Mouse (Mus musculus) embryonic facial prominence, embryonic 13.5 days (tissue): Measurements from ENCODE around the gene Abhd11. TPM values are rescaled to one million over a fixed set of nuclear protein-coding genes. Genes with fewer than 3 reads are reported as not detected.

ENCODE experiments used
- ATAC-seq: fragments of 200-750 bp; cut with Nextera tagmentation; 2 replicates; pipeline ENCODE4 v1.8.0; 2017; ENCODE audit warnings: low read depth; ENCODE audit not compliant: insufficient number of reproducible peaks, insufficient read depth, low FRiP score, low TSS enrichment
- H3K27ac ChIP-seq: fragments of 300-500 bp; sonication (generic); 2 replicates; pipeline ENCODE4 v1.5.1; 2015; ENCODE audit warnings: moderate library complexity, mild to moderate bottlenecking, inconsistent platforms
- H3K27me3 ChIP-seq: fragments of 300-500 bp; sonication (generic); 2 replicates; pipeline ENCODE4 v1.6.1; 2015; ENCODE audit warnings: mild to moderate bottlenecking, inconsistent platforms
- H3K36me3 ChIP-seq: fragments of 300-500 bp; sonication (generic); 2 replicates; pipeline ENCODE4 v1.6.1; 2015; ENCODE audit warnings: mild to moderate bottlenecking, inconsistent platforms
- H3K4me1 ChIP-seq: fragments of 300-500 bp; sonication (generic); 2 replicates; pipeline ENCODE4 v1.6.1; 2015; ENCODE audit warnings: inconsistent platforms
- H3K4me2 ChIP-seq: fragments of 300-500 bp; sonication (generic); 2 replicates; pipeline ENCODE4 v1.6.1; 2015; ENCODE audit warnings: moderate library complexity, mild to moderate bottlenecking, inconsistent platforms
- H3K4me3 ChIP-seq: fragments of 300-500 bp; sonication (generic); 2 replicates; pipeline ENCODE4 v1.5.1; 2015; ENCODE audit warnings: mild to moderate bottlenecking, inconsistent platforms
- H3K9ac ChIP-seq: fragments of 300-500 bp; sonication (generic); 2 replicates; pipeline ENCODE4 v1.6.1; 2015; ENCODE audit warnings: mild to moderate bottlenecking, inconsistent platforms
- H3K9me3 ChIP-seq: fragments of 300-500 bp; sonication (generic); 2 replicates; pipeline ENCODE4 v1.6.1; 2016; ENCODE audit warnings: inconsistent platforms
- WGBS: fragments of 180-500 bp; shearing (Covaris S2); methylation state at CpG from one replicate; pipeline ENCODE4 v1.1.7; 2015; ENCODE audit warnings: mixed read lengths; 5-methylcytosine and 5-hydroxymethylcytosine counted together
- polyA plus RNA-seq: library from polyadenylated mRNA; unstranded; fragments of >200 nt; fragmentation: Nextera tagmentation; extraction: Ambion mirVana; gene quantifications from 2 replicates; pipeline ENCODE4 v1.2.1, GENCODE M21; 2015

The Abhd11 gene
- polyA plus RNA-seq, 1 experiment from 2014 or later = 59.4 TPM

GRCm38 (mm10) chr5:135029007-135029854 lies 20.3 kb downstream of the Abhd11 start:
- no peak overlapping the region for H3K9ac ChIP-seq
- H3K9me3 ChIP-seq = no peaks in the 10 kb centered on the region
- ATAC-seq = no peak
- no peak overlapping the region for H3K4me3 ChIP-seq
- no peaks in the 10 kb centered on the region for H3K27me3 ChIP-seq
- WGBS = 52% methylated on average over 18 of the region's 18 CpGs
- H3K27ac ChIP-seq = no peak overlapping the region; the same call in 1 of the 2 replicates
- H3K4me1 ChIP-seq = peaks cover 35% of the 10 kb centered on the region
- peaks cover 3% of the 10 kb centered on the region; the same call in 1 of the 2 replicates for H3K36me3 ChIP-seq
- H3K4me2 ChIP-seq = peak overlapping the region; percentile 18; the same call in 1 of the 2 replicates

DNA sequence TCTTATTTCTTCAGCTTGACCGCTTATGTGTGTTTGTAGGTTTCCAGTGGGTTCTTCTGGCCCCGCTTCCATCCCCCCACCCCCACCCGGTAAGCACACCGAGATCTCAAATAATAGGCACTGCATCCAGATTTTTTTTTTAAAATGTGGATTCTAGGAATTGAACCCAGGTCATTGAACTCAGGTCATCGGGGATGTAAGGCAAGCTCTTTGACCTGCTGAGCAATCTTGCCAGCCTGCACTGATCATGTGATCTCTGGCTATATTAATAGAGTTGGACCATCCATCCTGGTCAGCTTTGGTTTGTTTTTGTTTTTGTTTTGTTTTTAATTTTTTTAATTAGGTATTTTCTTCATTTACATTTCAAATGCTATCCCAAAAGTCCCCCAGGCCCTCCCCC lies 23.6 kb downstream of the Abhd11 start:
- Histone ChIP-seq H3K4me3 (no peak overlapping the region), H3K4me2 (no peak overlapping the region), H3K9ac (no peak overlapping the region), H3K9me3 (no peaks in the 10 kb centered on the region), H3K27ac (no peak overlapping the region), H3K36me3 (peaks cover 10% of the 10 kb centered on the region), H3K27me3 (no peaks in the 10 kb centered on the region), H3K4me1 (peaks cover 13% of the 10 kb centered on the region)
- 90% methylated on average over 5 of the region's 5 CpGs for WGBS
- ATAC-seq = no peak

DNA sequence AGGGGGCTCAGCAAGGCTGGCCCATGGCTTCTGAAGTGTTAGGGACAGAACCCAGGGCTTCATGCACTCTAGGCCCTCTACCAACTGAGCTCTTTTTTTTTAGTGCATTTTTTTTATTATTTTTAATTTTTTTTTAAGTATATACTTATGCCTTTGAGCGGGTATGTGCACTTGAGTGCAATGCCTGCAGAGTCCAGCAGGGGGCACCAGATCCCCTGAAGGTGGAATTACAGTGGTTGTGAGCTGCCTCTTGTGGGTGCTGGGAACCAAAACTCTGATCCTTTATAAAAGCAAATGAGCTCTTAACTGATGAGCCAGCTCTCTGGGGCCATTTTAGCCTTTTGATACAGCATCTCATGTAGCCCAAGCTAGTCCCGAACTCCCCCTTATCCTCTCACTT lies 25.6 kb downstream of the Abhd11 start:
- Histone ChIP-seq H3K4me2 (no peak overlapping the region), H3K36me3 (peaks cover 27% of the 10 kb centered on the region), H3K9me3 (no peaks in the 10 kb centered on the region), H3K27me3 (no peaks in the 10 kb centered on the region), H3K27ac (no peak overlapping the region), H3K9ac (no peak overlapping the region), H3K4me1 (peaks cover under 1% of the 10 kb centered on the region; the same call in 1 of the 2 replicates), H3K4me3 (no peak overlapping the region)
- WGBS = 97% methylated on average over 2 of the region's 2 CpGs
- no peak for ATAC-seq

- no peak overlapping the region for H3K4me2 ChIP-seq
- H3K27me3 ChIP-seq = no peaks in the 10 kb centered on the region
- WGBS = 67% methylated on average over 18 of the region's 18 CpGs
- ATAC-seq = no peak
- H3K9me3 ChIP-seq = no peaks in the 10 kb centered on the region
- H3K9ac ChIP-seq = no peak overlapping the region
- H3K4me3 ChIP-seq = no peak overlapping the region
- H3K27ac ChIP-seq = no peak overlapping the region
- peaks cover 12% of the 10 kb centered on the region for H3K4me1 ChIP-seq
- peaks cover 37% of the 10 kb centered on the region for H3K36me3 ChIP-seq
These were observed 26.8 kb downstream of the Abhd11 start for GRCm38 (mm10) chr5:135035608-135036359.

GRCm38 (mm10) chr5:135037946-135038345 lies 29.0 kb downstream of the Abhd11 start:
- no peak for ATAC-seq
- Histone ChIP-seq H3K4me3 (no peak overlapping the region), H3K27me3 (no peaks in the 10 kb centered on the region), H3K4me1 (peaks cover 12% of the 10 kb centered on the region), H3K36me3 (peaks cover 52% of the 10 kb centered on the region), H3K4me2 (no peak overlapping the region), H3K27ac (no peak overlapping the region), H3K9me3 (no peaks in the 10 kb centered on the region), H3K9ac (no peak overlapping the region)
- 93% methylated on average over 3 of the region's 3 CpGs for WGBS

GRCm38 (mm10) chr5:135039541-135039940 lies 30.6 kb downstream of the Abhd11 start:
- H3K4me2 ChIP-seq = no peak overlapping the region
- H3K36me3 ChIP-seq = peaks cover 55% of the 10 kb centered on the region
- H3K27ac ChIP-seq = no peak overlapping the region
- 76% methylated on average over 9 of the region's 9 CpGs for WGBS
- H3K9ac ChIP-seq = no peak overlapping the region
- no peak overlapping the region for H3K4me3 ChIP-seq
- H3K27me3 ChIP-seq = no peaks in the 10 kb centered on the region
- no peaks in the 10 kb centered on the region for H3K9me3 ChIP-seq
- no peak for ATAC-seq
- H3K4me1 ChIP-seq = peaks cover 12% of the 10 kb centered on the region

DNA sequence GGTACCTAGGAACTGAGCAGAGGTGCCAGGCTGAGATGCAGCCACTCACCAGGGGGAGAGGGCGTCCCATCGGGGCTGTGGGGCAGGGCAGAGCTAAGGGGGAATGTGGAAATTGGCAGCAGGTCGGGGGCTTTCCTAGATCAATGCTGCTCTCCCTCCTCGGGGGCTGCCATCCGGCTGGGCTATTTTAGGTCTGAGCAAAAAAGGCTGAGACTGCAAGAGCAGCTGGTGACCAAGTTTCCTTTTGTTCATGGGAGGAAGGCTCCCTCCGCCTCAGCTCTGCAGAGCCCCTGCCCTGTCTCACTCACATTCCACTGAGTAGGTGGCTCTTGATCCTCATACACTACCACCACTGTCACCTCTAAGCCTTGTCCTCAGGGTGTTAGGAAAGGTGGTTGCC lies 31.1 kb downstream of the Abhd11 start:
- Histone ChIP-seq H3K4me2 (no peak overlapping the region), H3K36me3 (peaks cover 60% of the 10 kb centered on the region), H3K9me3 (no peaks in the 10 kb centered on the region), H3K27me3 (no peaks in the 10 kb centered on the region), H3K4me1 (peaks cover 12% of the 10 kb centered on the region), H3K9ac (no peak overlapping the region), H3K27ac (no peak overlapping the region), H3K4me3 (no peak overlapping the region)
- ATAC-seq = no peak
- 43% methylated on average over 6 of the region's 6 CpGs for WGBS

DNA sequence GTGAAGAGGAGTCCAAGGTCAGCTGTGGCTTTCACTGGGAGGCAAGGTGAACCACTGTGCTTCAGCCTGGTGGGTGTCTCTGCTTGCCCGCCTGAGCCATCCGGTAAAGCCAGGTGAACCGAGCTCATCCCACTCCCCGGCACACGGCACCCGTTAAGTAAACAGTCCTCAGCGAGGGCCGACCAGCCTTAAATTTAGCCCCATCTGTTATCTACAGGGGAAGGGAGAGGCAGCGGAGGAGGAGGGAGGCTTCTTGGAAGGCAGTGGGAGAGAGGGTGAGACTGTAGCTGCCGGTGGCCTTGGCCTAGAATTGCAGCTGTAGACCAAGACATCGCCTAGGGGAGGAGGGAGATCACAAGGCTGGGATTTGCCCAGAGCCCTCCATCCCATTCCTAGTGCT lies 31.8 kb downstream of the Abhd11 start:
- no peak for ATAC-seq
- Histone ChIP-seq H3K9ac (no peak overlapping the region), H3K4me2 (no peak overlapping the region), H3K4me3 (no peak overlapping the region), H3K27me3 (no peaks in the 10 kb centered on the region), H3K27ac (no peak overlapping the region), H3K4me1 (peaks cover 12% of the 10 kb centered on the region), H3K9me3 (no peaks in the 10 kb centered on the region), H3K36me3 (peaks cover 67% of the 10 kb centered on the region)
- 76% methylated on average over 11 of the region's 11 CpGs for WGBS

DNA sequence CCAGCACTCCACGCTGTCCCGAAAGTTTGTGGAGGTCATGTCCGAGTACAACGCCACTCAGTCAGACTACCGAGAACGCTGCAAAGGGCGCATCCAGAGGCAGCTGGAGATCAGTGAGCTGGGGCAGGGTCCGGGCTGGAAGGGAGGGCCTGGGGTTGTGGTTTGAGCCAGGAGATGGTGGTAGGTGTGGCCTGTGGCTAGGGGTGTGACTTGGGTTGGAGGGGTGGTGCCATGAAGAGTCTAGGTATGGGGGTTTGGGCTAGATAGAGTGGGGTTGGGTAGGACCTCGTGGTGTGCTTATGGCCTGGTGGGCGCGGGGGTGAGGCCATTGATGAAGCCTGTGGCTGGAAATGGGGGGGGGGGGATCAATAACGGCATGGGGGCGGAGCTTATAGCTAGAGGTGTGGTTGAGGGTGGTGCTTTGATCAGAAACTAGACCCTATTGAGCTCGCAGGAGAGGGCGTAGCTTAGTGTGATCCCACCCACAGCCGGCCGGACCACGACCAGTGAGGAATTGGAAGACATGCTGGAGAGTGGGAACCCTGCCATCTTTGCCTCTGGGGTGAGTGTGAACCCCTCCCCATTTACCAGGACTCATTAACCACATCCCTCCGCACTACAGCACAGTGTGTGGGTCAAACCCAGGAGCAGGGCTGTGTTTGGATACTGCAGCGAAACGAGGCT lies 33.3 kb downstream of the Abhd11 start:
- Histone ChIP-seq H3K4me3 (no peak overlapping the region), H3K9me3 (no peaks in the 10 kb centered on the region), H3K9ac (0 out of 2 replicates have a peak overlapping the region, but pooled peaks have one; percentile 4), H3K36me3 (peaks cover 65% of the 10 kb centered on the region), H3K27me3 (no peaks in the 10 kb centered on the region), H3K4me1 (peaks cover 12% of the 10 kb centered on the region), H3K4me2 (no peak overlapping the region), H3K27ac (no peak overlapping the region)
- WGBS = 34% methylated on average over 20 of the region's 21 CpGs
- no peak for ATAC-seq

- Histone ChIP-seq H3K36me3 (peaks cover 65% of the 10 kb centered on the region), H3K4me1 (peaks cover 11% of the 10 kb centered on the region), H3K9me3 (no peaks in the 10 kb centered on the region), H3K4me2 (no peak overlapping the region), H3K27ac (no peak overlapping the region), H3K4me3 (no peak overlapping the region), H3K27me3 (no peaks in the 10 kb centered on the region), H3K9ac (no peak overlapping the region)
- no peak for ATAC-seq
- WGBS = 94% methylated on average over 3 of the region's 3 CpGs
These were observed 35.6 kb downstream of the Abhd11 start for GRCm38 (mm10) chr5:135044575-135044974.

DNA sequence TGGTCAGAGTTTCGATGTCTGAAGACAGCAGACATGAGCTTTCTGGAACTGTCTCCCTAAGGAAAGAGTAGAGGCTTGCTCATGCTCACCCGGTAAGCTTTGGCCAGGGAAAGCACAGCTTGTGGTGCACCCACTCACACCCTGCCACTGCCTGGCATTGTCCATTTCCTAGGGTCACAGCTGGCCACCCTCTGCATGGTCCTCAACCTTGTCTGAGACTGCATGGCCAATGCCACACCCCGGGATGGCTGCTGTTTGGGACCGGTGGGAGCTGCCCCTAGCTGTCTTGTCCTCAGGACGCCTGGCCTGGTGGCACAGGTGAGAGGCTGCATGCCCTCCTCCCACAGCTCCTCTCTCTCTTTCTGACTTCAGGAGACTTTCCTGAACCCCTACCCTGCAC lies 39.6 kb downstream of the Abhd11 start:
- Histone ChIP-seq H3K4me2 (no peak overlapping the region), H3K36me3 (peaks cover 73% of the 10 kb centered on the region), H3K27me3 (no peaks in the 10 kb centered on the region), H3K9me3 (no peaks in the 10 kb centered on the region), H3K9ac (no peak overlapping the region), H3K4me3 (no peak overlapping the region), H3K27ac (no peak overlapping the region), H3K4me1 (peaks cover 4% of the 10 kb centered on the region; the same call in 1 of the 2 replicates)
- no peak for ATAC-seq
- 93% methylated on average over 5 of the region's 5 CpGs for WGBS
